Mouse (Mus musculus): ENCODE results near the gene Chn2. TPM values are rescaled to one million over a fixed set of nuclear protein-coding genes. Genes with fewer than 3 reads are reported as not detected.
A peak's percentile ranks its signal among the peaks of the same experiment; 100 is the strongest.

The Chn2 gene
- total RNA-seq, 2 experiments from 2014 or later, result 39.0 to 40.2 TPM

DNA sequence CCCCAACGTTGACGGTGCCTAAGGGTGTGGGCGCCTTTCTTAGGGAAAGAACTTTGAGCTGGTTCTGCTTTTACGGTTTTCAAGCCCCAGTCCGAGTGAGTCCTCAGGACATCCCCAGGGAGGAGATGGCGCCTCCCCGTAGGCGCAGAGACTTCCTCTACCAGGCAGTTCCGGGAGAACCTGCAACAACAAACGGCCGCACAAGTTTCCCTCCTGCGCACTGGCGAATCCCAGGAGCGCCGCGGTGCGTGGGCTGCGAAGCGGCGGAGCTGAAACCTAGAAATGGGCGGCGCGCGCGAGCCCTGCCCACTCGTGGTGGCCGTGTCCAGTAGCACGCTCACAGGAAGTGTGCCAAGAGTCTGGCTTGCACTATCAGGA, 288.3 kb downstream of the Chn2 start:
- DNase-seq (ENCODE audit: low spot score in 2 of 2), result peak; percentile 61 to 77

DNA sequence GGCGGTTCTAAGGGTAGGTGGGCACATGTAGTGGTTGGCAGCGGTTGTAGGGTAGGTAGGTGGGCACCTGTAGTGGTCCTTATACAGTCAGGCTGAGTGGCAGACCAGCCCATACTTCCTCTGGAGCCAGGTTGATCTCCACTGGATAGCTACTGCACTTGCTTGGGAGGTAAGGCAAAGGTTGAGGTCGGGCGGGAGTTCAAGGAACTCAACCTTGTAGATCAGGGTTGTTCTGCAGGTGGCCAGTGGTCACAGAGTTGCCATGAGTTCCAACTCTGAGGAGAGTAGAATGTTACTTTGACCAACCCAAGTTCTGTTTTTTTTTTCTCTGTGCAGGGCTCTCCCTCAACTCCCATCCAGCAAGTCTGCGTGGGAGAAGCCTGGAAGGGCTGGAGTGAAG, 289.4 kb downstream of the Chn2 start:
- no peak for DNase-seq (ENCODE audit: low spot score in 2 of 2)

DNA sequence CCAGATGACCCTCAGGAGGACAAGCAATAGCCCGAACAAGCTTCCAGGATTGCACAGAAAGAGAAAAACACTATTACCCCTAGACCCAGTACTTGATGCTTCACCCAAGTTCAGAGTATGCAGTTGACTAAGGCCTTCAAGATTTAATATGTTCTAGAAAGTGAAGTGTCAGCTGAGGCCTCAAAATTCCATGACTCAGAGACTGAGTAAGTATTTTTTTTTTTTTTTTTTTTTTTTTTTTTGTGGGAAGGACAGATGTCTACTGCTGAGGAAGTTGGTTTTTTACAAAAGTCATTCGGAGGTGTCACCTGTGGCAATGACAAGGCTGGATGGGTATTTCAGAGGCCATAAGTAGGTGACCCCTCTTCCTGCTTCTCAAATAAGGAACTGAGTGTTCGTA, 290.2 kb downstream of the Chn2 start:
- DNase-seq (ENCODE audit: low spot score in 2 of 2), result no peak

DNA sequence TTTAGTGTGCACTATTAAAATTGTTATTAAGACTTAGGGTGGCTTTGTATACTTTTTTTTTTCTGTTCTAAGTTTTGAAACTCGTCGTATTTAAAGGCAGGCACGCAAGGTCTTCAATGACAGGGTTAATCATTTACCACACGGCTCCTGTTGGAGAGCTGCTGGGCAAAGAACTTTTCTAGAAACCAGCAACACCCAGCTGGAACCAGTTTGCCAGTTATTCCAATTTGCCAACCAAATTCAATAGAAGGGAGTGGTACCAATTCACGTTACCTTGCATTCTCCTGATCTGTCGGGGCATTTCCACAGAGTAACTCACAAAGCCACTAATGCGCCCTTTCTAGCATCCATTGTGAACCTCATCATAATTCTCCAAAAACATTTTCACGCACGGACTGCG, 290.8 kb downstream of the Chn2 start:
- DNase-seq (ENCODE audit: low spot score in 2 of 2), result no peak

DNA sequence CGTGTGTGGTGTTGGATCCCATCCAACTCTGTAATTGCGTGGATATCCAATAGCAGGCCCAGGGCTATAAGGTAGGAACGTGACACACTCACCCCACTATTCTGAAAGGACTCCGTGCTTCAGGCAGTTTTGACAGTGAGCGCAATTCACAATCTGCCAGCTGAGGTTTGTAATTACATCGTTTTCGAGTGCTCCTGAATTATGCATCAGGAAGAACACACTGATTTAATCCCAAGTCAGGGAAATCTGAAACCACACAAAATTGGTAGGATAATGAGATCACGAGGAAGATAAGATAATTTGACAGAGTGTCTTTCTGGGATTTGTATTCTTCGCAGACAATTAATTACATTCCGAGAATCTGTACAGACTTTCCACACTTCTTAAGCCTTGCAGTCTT, 292.4 kb downstream of the Chn2 start:
- no peak for DNase-seq (ENCODE audit: low spot score in 2 of 2)

DNA sequence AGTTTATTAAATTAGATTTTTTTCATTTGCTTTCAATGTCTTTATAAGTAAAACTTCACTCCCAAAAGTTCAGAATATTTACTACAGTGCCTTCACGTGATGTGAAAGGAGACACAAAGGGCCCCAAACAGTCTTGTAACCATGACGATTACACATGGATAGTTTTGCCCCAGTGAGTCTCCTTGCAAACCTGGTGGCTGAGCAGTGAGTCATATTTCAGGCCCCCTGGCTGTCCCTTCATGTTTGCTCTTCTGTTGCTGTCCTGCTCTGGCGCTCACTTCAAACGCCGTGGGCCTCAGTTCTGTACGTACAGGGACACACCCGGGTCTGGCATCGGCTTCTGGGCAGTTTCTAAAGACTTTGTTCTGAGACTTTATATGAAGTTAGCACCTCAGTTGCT, 292.8 kb downstream of the Chn2 start:
- DNase-seq (ENCODE audit: low spot score in 2 of 2), result no peak

DNA sequence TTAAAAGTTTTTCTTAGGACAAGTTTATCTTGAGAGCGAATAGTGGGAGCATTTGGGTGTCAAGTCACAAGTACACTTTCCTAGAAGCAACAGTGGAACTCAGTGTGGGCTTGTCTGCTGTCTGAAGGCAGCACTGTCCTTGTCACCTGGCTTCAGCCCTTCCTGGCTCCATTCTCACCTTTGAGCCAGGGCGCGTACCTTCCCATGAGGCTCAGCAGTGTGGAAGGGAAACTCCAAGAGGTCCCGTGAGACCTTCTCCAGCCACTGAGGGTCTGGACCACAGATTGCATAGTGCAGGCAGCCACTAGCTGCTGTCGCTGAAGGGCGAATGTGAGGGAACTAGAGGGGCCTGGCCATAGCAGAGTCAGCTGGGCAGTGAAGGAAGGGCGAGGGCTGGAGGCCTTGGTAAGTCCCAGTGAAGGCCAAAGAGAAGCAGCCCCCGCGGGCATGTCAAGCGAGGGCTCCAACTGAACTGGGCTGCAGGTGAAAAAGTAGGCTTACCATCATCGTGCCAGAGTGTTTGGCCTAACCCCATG, 293.8 kb downstream of the Chn2 start:
- no peak for DNase-seq (ENCODE audit: low spot score in 2 of 2)

DNA sequence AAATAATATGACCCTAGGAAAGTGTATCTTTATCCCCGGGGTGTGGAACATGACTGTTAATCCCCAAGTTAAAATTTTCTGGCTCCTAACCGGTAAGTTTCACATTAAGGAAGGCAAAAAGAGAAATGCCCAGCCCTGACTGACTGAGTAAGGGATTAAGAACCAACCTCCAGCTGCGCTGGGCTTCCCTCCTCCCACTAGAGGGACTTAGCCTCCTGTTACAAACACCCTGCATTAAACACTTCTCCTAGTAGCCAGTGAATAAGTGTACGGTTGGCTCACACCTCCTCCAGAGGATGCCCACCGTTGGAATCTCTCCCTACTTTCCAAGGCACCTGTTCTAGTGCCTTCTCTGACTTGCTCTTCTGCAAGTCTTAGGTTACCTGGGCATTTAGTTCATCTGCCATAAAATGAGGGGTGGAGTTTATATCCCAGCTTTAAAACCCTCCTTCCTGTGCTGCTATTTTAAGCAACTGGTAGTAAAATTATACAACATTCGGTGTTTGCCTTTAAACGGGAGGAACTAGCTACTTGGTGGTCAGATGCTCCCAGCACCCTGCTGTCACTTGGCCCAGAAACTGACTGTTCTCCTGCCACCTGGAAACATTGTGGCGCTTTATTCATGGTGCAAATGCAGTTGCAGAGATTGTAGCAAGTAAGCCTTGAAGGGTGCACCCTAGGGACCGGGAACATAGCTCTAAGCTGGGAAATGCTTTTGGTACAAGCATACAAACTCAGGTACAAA, 294.5 kb downstream of the Chn2 start:
- no peak for DNase-seq (ENCODE audit: low spot score in 2 of 2)

DNA sequence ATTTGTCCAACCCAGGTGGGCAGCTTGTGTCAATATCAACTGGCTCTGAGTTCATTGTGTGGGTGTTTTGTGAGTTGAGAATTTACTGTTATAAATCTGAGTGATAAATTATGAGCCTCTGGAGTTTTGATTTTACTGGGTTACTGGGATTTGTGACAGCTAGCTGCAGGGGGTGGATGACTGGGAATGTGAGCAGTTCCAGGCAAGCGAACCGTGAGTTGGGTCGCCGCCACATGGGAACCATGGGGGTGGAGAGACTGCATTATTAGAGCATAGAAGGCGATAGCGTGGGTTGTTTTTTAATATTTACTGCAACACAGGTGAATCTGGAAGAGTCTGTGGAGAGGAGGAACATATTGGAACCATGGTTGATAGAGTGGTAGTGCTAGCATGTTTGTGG, 298.0 kb downstream of the Chn2 start:
- DNase-seq (ENCODE audit: low spot score in 2 of 2), result no peak

DNA sequence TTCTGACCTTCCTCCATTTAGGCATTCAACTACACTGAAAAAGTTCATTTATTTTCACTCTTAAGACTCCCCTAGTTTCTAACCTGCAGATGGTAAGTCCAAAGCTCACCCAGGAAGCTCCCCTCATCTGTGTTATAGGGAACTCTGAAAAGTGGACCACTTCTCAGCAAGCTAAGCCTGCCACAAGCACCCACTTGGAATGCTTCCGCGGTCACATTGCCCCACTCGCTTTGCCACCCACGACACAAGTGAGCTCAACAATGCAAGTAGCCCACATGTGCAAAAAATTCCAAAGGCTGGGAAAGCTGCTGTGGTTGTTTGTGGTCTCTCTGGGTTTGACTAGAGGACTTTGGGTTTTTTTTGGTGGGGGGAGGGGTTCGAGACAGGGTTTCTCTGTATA, 301.8 kb downstream of the Chn2 start:
- DNase-seq (ENCODE audit: low spot score in 2 of 2), result no peak

DNA sequence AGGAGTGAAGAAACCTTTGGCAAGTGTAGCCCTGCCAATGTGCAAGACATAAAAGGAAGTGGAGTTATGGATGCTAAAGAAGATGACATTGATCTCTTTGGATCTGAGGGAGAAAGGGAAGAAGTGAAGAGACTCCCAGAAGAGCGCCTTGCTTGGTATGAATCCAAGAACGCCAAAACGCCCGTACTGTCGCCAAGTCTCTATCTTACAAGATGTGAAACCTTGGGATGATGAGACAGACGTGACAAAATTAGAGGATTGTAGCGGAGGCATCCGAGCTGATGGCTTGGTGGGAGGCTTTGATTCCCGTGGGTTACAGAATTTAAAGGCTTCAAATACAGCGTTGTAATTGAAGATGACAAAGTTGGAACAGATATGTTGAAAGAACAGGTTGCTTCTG, 302.9 kb downstream of the Chn2 start:
- no peak for DNase-seq (ENCODE audit: low spot score in 2 of 2)

Other genes with a start within 250 kb of the Chn2 start
- 10 to 100 TPM; 33.0 to 33.6 TPM for gene Tril, start 218.7 kb upstream of the Chn2 start, total RNA-seq (2021)
- gene Cpvl, start 60.9 kb upstream of the Chn2 start, total RNA-seq (2021), result not detected